Comparison of ENCODE assay signal across 28 mouse cellular contexts in the genomic region with DNA sequence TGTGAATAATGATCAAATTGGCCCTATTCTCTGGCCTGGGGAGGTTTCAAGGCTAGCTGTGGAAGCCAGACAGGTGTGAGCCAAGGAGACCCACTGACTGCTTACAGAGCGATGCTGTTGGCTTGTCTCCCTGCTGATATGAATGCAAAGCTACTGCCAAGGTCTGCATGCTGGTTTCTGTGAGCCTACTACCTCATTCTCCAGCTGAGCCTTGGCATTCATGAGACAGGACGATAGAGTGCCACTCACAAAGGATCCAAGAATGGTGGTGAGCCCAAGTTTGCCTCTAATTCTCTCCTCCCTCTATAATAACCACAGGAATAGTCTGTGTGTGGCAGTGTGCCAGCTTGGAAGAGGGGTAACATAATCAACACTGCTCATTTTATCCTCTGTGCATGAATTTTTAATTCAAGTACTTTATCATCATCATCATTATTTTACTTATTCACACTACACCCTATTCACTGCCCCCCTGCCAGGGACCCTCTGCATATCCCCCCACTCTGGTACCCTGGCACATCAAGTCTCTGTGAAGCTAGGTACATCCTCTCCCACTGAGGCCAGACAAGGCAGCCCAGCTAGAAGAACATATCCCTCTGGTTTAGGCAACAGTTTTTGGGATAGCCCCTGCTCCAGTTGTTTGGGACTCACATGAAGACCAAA.
DNase-seq lines count a peak whose midpoint lies in the region; ATAC-seq lines count a peak whose summit lies in the region.
"Had no signal": no experiment of that assay in that cellular context is flagged by ENCODE, and none has a peak within 500 bp of the region (broad histone marks: within the 10 kb centered on the region; RNA-seq: fewer than 3 reads in every experiment).

No protein-coding gene starts in this region.

- H3K4me3 ChIP-seq in forebrain, embryonic 15.5 days, result no peak overlapping the region
- no peak overlapping the region for H3K4me3 ChIP-seq in forebrain, embryonic 10.5 days
- no peak overlapping the region for H3K4me3 ChIP-seq in forebrain, embryonic 16.5 days (replicated peaks; ENCODE audit: low read length)
- H3K4me3 ChIP-seq: gastrocnemius, adult 2 months; kidney, embryonic 15.5 days; left cerebral cortex, adult 2 months; liver, embryonic 12.5 days; midbrain, embryonic 12.5 days had no signal

- H3K4me2 ChIP-seq in forebrain, embryonic 15.5 days (replicated peaks), result no peak overlapping the region
- H3K4me2 ChIP-seq in forebrain, embryonic 16.5 days (ENCODE audit: low read length), result no peak overlapping the region
- H3K4me2 ChIP-seq: heart, embryonic 11.5 days; kidney, embryonic 15.5 days; liver, embryonic 12.5 days; midbrain, embryonic 12.5 days had no signal

- no peaks in the 10 kb centered on the region for H3K27me3 ChIP-seq in forebrain, embryonic 15.5 days
- no peaks in the 10 kb centered on the region for H3K27me3 ChIP-seq in forebrain, embryonic 10.5 days (ENCODE audit: poor library complexity, severe bottlenecking)
- H3K27me3 ChIP-seq in forebrain, embryonic 16.5 days (replicated peaks; ENCODE audit: control insufficient read depth, insufficient read depth, low read length), result no peaks in the 10 kb centered on the region
- H3K27me3 ChIP-seq: kidney, embryonic 15.5 days; liver, embryonic 12.5 days; midbrain, embryonic 12.5 days had no signal

- H3K27ac ChIP-seq in forebrain, embryonic 15.5 days (replicated peaks), result no peak overlapping the region
- no peak overlapping the region for H3K27ac ChIP-seq in forebrain, embryonic 10.5 days
- H3K27ac ChIP-seq in forebrain, embryonic 16.5 days (ENCODE audit: low read length), result no peak overlapping the region; the same call in 1 of the 2 replicates
- H3K27ac ChIP-seq: gastrocnemius, adult 2 months; kidney, embryonic 15.5 days; left cerebral cortex, adult 2 months; liver, embryonic 12.5 days; midbrain, embryonic 12.5 days had no signal

- peaks cover 7% of the 10 kb centered on the region for H3K4me1 ChIP-seq in forebrain, embryonic 15.5 days
- no peaks in the 10 kb centered on the region for H3K4me1 ChIP-seq in forebrain, embryonic 10.5 days
- peaks cover 4% of the 10 kb centered on the region for H3K4me1 ChIP-seq in forebrain, embryonic 16.5 days (replicated peaks; ENCODE audit: control insufficient read depth, insufficient read depth, low read length)
- H3K4me1 ChIP-seq: kidney, embryonic 15.5 days; liver, embryonic 12.5 days; midbrain, embryonic 12.5 days had no signal

- intact Hi-C loops in left cerebral cortex, postnatal 4 days (cut with DNase I), result no loop called here
- intact Hi-C loops in left cerebral cortex, postnatal 14 days (cut with DNase I), result no loop called here

- no peak overlapping the region for H3K9ac ChIP-seq in forebrain, embryonic 15.5 days (replicated peaks)
- H3K9ac ChIP-seq in forebrain, embryonic 16.5 days (replicated peaks; ENCODE audit: low read depth, low read length), result no peak overlapping the region
- H3K9ac ChIP-seq: kidney, embryonic 15.5 days; liver, embryonic 12.5 days; liver, postnatal 0 days; midbrain, embryonic 12.5 days had no signal

- WGBS in forebrain, embryonic 15.5 days, result 48% methylated on average over 2 of the region's 2 CpGs
- WGBS in forebrain, embryonic 10.5 days, result 81% methylated on average over 2 of the region's 2 CpGs
- WGBS in forebrain, embryonic 16.5 days, result 48% methylated on average over 2 of the region's 2 CpGs

- H3K36me3 ChIP-seq in forebrain, embryonic 15.5 days, result peaks cover 8% of the 10 kb centered on the region
- 0 out of 2 replicates have a peak, but pooled peaks cover 2% of the 10 kb centered on the region for H3K36me3 ChIP-seq in forebrain, embryonic 10.5 days (replicated peaks)
- no peaks in the 10 kb centered on the region for H3K36me3 ChIP-seq in forebrain, embryonic 16.5 days (ENCODE audit: control insufficient read depth, insufficient read depth)
- H3K36me3 ChIP-seq: kidney, embryonic 15.5 days had no signal

- ATAC-seq in forebrain, embryonic 15.5 days (replicated peaks), result peak; percentile 29
- peak; percentile 72 for ATAC-seq in forebrain, embryonic 16.5 days
- ATAC-seq: activated CD4-positive, CD25-positive, alpha-beta regulatory T cell, adult 4 months; inflammation-experienced regulatory T-cells, adult 6 months; liver, embryonic 12.5 days; liver, postnatal 0 days had no signal

- H3K9me3 ChIP-seq in forebrain, embryonic 15.5 days, result no peaks in the 10 kb centered on the region
- H3K9me3 ChIP-seq in forebrain, embryonic 10.5 days, result no peaks in the 10 kb centered on the region
- H3K9me3 ChIP-seq in forebrain, embryonic 16.5 days (ENCODE audit: control insufficient read depth, low read length), result no peaks in the 10 kb centered on the region
- H3K9me3 ChIP-seq: kidney, embryonic 15.5 days; liver, embryonic 12.5 days; midbrain, embryonic 12.5 days had no signal

- no peak for DNase-seq in forebrain, embryonic 10.5 days (ENCODE audit: extremely low spot score, low spot score)
- DNase-seq in left cerebral cortex, postnatal 4 days, result peak; percentile 5
- no peak for DNase-seq in left cerebral cortex, postnatal 14 days (ENCODE audit: low spot score in 2 of 2)
- DNase-seq in brain, adult 2 months (ENCODE audit: low read depth, low spot score), result peak; percentile 13
- DNase-seq in layer of hippocampus, postnatal 36 days, result no peak
- DNase-seq: adrenal gland, adult 2 months; B cell, adult 2 months; cerebellum, adult 11 months; cerebellum, adult 9-10 months; gastrocnemius, adult 2 months; gastrocnemius, postnatal 36 days; heart, adult 18-20 months; heart, postnatal 36 days; kidney, adult 11 months; kidney, postnatal 25 days; liver, postnatal 0 days; lung, postnatal 36 days; thymus, adult 2 months; thymus, postnatal 36 days had no signal

Comparison
In these comparisons a context has a peak if more than half of its experiments do, and no peak if none do; other contexts are left out.
1. DNase-seq: peak in left cerebral cortex, postnatal 4 days (single experiment) and brain, adult 2 months (single experiment); none in forebrain, embryonic 10.5 days (single experiment), left cerebral cortex, postnatal 14 days (0 of 2) and layer of hippocampus, postnatal 36 days (0 of 2).